7 mouse cellular contexts compared by ENCODE assay signal in genomic region chr7:118102678-118103461, GRCm38 (mm10). TPM values are rescaled to one million over a fixed set of nuclear protein-coding genes. Genes with fewer than 3 reads are reported as not detected.
DNase-seq lines count a peak whose midpoint lies in the region; ATAC-seq lines count a peak whose summit lies in the region.

No protein-coding gene starts in this region.

- 40% methylated on average over 4 of the region's 4 CpGs for WGBS in forebrain, embryonic 16.5 days
- 34% methylated on average over 4 of the region's 4 CpGs for WGBS in liver, embryonic 12.5 days (ENCODE audit: insufficient replicate concordance)

- DNase-seq in thymus, postnatal 4 days: peak; percentile 20
- no peak for DNase-seq in thymus, postnatal 25 days
- no peak for DNase-seq in cerebellum, adult 9-11 months
- no peak for DNase-seq in thymus, adult 18-20 months
- no peak for DNase-seq in adrenal gland, adult 18-20 months (ENCODE audit: low spot score in 2 of 2)

- no peak overlapping the region for H3K4me3 ChIP-seq in forebrain, embryonic 16.5 days (replicated peaks; ENCODE audit: low read length)
- H3K4me3 ChIP-seq in liver, embryonic 12.5 days: no peak overlapping the region

- H3K9me3 ChIP-seq in forebrain, embryonic 16.5 days (ENCODE audit: control insufficient read depth, low read length): no peaks in the 10 kb centered on the region
- no peaks in the 10 kb centered on the region for H3K9me3 ChIP-seq in liver, embryonic 12.5 days (replicated peaks)

- peaks cover 17% of the 10 kb centered on the region for H3K36me3 ChIP-seq in forebrain, embryonic 16.5 days (ENCODE audit: control insufficient read depth, insufficient read depth)
- H3K36me3 ChIP-seq in liver, embryonic 12.5 days: peaks cover 42% of the 10 kb centered on the region

- no peak overlapping the region for H3K9ac ChIP-seq in forebrain, embryonic 16.5 days (replicated peaks; ENCODE audit: low read depth, low read length)
- H3K9ac ChIP-seq in liver, embryonic 12.5 days: no peak overlapping the region

- H3K4me1 ChIP-seq in forebrain, embryonic 16.5 days (replicated peaks; ENCODE audit: control insufficient read depth, insufficient read depth, low read length): no peaks in the 10 kb centered on the region
- H3K4me1 ChIP-seq in liver, embryonic 12.5 days: peaks cover 59% of the 10 kb centered on the region

- no peak overlapping the region for H3K27ac ChIP-seq in forebrain, embryonic 16.5 days (ENCODE audit: low read length)
- peak overlapping the region; percentile 78 for H3K27ac ChIP-seq in liver, embryonic 12.5 days

- H3K27me3 ChIP-seq in forebrain, embryonic 16.5 days (replicated peaks; ENCODE audit: control insufficient read depth, insufficient read depth, low read length): no peaks in the 10 kb centered on the region
- H3K27me3 ChIP-seq in liver, embryonic 12.5 days (replicated peaks): no peaks in the 10 kb centered on the region

- peak; percentile 44 for ATAC-seq in forebrain, embryonic 16.5 days
- peak; percentile 51 for ATAC-seq in liver, embryonic 12.5 days

- H3K4me2 ChIP-seq in forebrain, embryonic 16.5 days (ENCODE audit: low read length): no peak overlapping the region
- no peak overlapping the region for H3K4me2 ChIP-seq in liver, embryonic 12.5 days

RNA-seq across cellular contexts. Expression of gene Rps15a, which starts 13.1 kb away (rescaled TPM):
- polyA plus RNA-seq in forebrain, embryonic 16.5 days (2015; fragmentation: Nextera tagmentation; extraction: Ambion mirVana): 414 and 460 TPM in 2 replicates
- polyA plus RNA-seq in liver, embryonic 12.5 days (2016; fragmentation: Nextera tagmentation; extraction: Ambion mirVana): 565 and 598 TPM in 2 replicates
- 100 to 1,000 TPM; 759 to 809 TPM for total RNA-seq in adrenal gland, adult 18-20 months (2021)

RNA-seq across cellular contexts. Expression of gene Arl6ip1, which starts 26.6 kb away (rescaled TPM):
- polyA plus RNA-seq in forebrain, embryonic 16.5 days (2015; fragmentation: Nextera tagmentation; extraction: Ambion mirVana): 497 and 550 TPM in 2 replicates
- 254 and 292 TPM in 2 replicates for polyA plus RNA-seq in liver, embryonic 12.5 days (2016; fragmentation: Nextera tagmentation; extraction: Ambion mirVana)
- total RNA-seq in adrenal gland, adult 18-20 months (2021): 100 to 1,000 TPM; 150 to 167 TPM
